Mouse (Mus musculus): ENCODE measurements at regions not wholly inside any gene's neighbourhood (a gene's known extent, or its start where the extent isn't known, plus 50 kb on each side); places are given as distances from the start of the nearest gene placed in this dataset.

- Histone ChIP-seq H3K4me2 (ENCODE audit: low read length) (no peak overlapping the region), H3K27me3 (ENCODE audit: control insufficient read depth, insufficient read depth, low read length) (no peaks in the 10 kb centered on the region), H3K9me3 (ENCODE audit: control insufficient read depth, low read length) (no peaks in the 10 kb centered on the region), H3K9ac (replicated peaks; ENCODE audit: low read length) (no peak overlapping the region), H3K4me1 (ENCODE audit: control insufficient read depth, insufficient read depth, low read length) (0 out of 2 replicates have a peak, but pooled peaks cover 2% of the 10 kb centered on the region), H3K27ac (replicated peaks; ENCODE audit: low read depth, low read length) (no peak overlapping the region), H3K4me3 (replicated peaks; ENCODE audit: low read depth, low read length) (no peak overlapping the region), H3K36me3 (ENCODE audit: control insufficient read depth, insufficient read depth, low read length) (no peaks in the 10 kb centered on the region)
- DNase-seq (no peak), ATAC-seq (ENCODE audit: low FRiP score, low TSS enrichment) (no peak)
- WGBS = 87% methylated on average over 5 of the region's 5 CpGs
These were observed 515.9 kb downstream of the Tns3 start for GRCm38 (mm10) chr11:8148485-8148825.

- Histone ChIP-seq H3K9me3 (ENCODE audit: control insufficient read depth, low read length) (no peaks in the 10 kb centered on the region), H3K27me3 (ENCODE audit: control insufficient read depth, insufficient read depth, low read length) (no peaks in the 10 kb centered on the region), H3K36me3 (ENCODE audit: control insufficient read depth, insufficient read depth, low read length) (no peaks in the 10 kb centered on the region), H3K4me2 (ENCODE audit: low read length) (peak overlapping the region; percentile 21), H3K27ac (replicated peaks; ENCODE audit: low read depth, low read length) (no peak overlapping the region), H3K4me1 (ENCODE audit: control insufficient read depth, insufficient read depth, low read length) (0 out of 2 replicates have a peak, but pooled peaks cover 2% of the 10 kb centered on the region), H3K4me3 (replicated peaks; ENCODE audit: low read depth, low read length) (no peak overlapping the region), H3K9ac (replicated peaks; ENCODE audit: low read length) (no peak overlapping the region)
- ATAC-seq (ENCODE audit: low FRiP score, low TSS enrichment) (no peak; the same call in 1 of the 2 replicates), DNase-seq (peak; percentile 45)
- 6% methylated on average over 6 of the region's 6 CpGs for WGBS
These were observed 516.4 kb downstream of the Tns3 start for GRCm38 (mm10) chr11:8147790-8148484.

- Histone ChIP-seq H3K4me3 (replicated peaks; ENCODE audit: low read depth, low read length) (no peak overlapping the region), H3K27ac (replicated peaks; ENCODE audit: low read depth, low read length) (no peak overlapping the region), H3K9ac (replicated peaks; ENCODE audit: low read length) (no peak overlapping the region), H3K4me2 (ENCODE audit: low read length) (no peak overlapping the region), H3K9me3 (ENCODE audit: control insufficient read depth, low read length) (no peaks in the 10 kb centered on the region), H3K27me3 (ENCODE audit: control insufficient read depth, insufficient read depth, low read length) (no peaks in the 10 kb centered on the region), H3K4me1 (ENCODE audit: control insufficient read depth, insufficient read depth, low read length) (no peaks in the 10 kb centered on the region), H3K36me3 (ENCODE audit: control insufficient read depth, insufficient read depth, low read length) (no peaks in the 10 kb centered on the region)
- peak; percentile 46 for DNase-seq
- no peak for ATAC-seq (ENCODE audit: low FRiP score, low TSS enrichment)
- 42% methylated on average over 4 of the region's 4 CpGs for WGBS
These were observed 527.0 kb downstream of the Tns3 start for GRCm38 (mm10) chr11:8137366-8137765.

- Histone ChIP-seq H3K4me3 (replicated peaks; ENCODE audit: low read depth, low read length) (no peak overlapping the region), H3K36me3 (ENCODE audit: control insufficient read depth, insufficient read depth, low read length) (no peaks in the 10 kb centered on the region), H3K27ac (replicated peaks; ENCODE audit: low read depth, low read length) (no peak overlapping the region), H3K9me3 (ENCODE audit: control insufficient read depth, low read length) (no peaks in the 10 kb centered on the region), H3K27me3 (ENCODE audit: control insufficient read depth, insufficient read depth, low read length) (no peaks in the 10 kb centered on the region), H3K9ac (replicated peaks; ENCODE audit: low read length) (no peak overlapping the region), H3K4me2 (ENCODE audit: low read length) (no peak overlapping the region), H3K4me1 (ENCODE audit: control insufficient read depth, insufficient read depth, low read length) (no peaks in the 10 kb centered on the region)
- ATAC-seq (ENCODE audit: low FRiP score, low TSS enrichment) (no peak), DNase-seq (no peak)
- 79% methylated on average over 4 of the region's 4 CpGs for WGBS
These were observed 527.7 kb downstream of the Tns3 start for GRCm38 (mm10) chr11:8136666-8137065.

- H3K27me3 ChIP-seq (ENCODE audit: control insufficient read depth, insufficient read depth, low read length) = no peaks in the 10 kb centered on the region
- no peak overlapping the region for H3K4me3 ChIP-seq (replicated peaks; ENCODE audit: low read depth, low read length)
- no peaks in the 10 kb centered on the region for H3K9me3 ChIP-seq (ENCODE audit: control insufficient read depth, low read length)
- no peaks in the 10 kb centered on the region for H3K36me3 ChIP-seq (ENCODE audit: control insufficient read depth, insufficient read depth, low read length)
- ATAC-seq (ENCODE audit: low FRiP score, low TSS enrichment) (no peak), DNase-seq (no peak)
- H3K9ac ChIP-seq (replicated peaks; ENCODE audit: low read length) = no peak overlapping the region
- H3K4me2 ChIP-seq (ENCODE audit: low read length) = no peak overlapping the region
- 91% methylated on average over 2 of the region's 2 CpGs for WGBS
- no peak overlapping the region for H3K27ac ChIP-seq (replicated peaks; ENCODE audit: low read depth, low read length)
- H3K4me1 ChIP-seq (ENCODE audit: control insufficient read depth, insufficient read depth, low read length) = no peaks in the 10 kb centered on the region
These were observed 555.0 kb downstream of the Tns3 start for GRCm38 (mm10) chr11:8109286-8109685.

- Histone ChIP-seq H3K4me3 (replicated peaks; ENCODE audit: low read depth, low read length) (no peak overlapping the region), H3K9me3 (ENCODE audit: control insufficient read depth, low read length) (no peaks in the 10 kb centered on the region), H3K27ac (replicated peaks; ENCODE audit: low read depth, low read length) (no peak overlapping the region), H3K27me3 (ENCODE audit: control insufficient read depth, insufficient read depth, low read length) (no peaks in the 10 kb centered on the region), H3K9ac (replicated peaks; ENCODE audit: low read length) (no peak overlapping the region), H3K4me1 (ENCODE audit: control insufficient read depth, insufficient read depth, low read length) (no peaks in the 10 kb centered on the region), H3K36me3 (ENCODE audit: control insufficient read depth, insufficient read depth, low read length) (no peaks in the 10 kb centered on the region), H3K4me2 (ENCODE audit: low read length) (no peak overlapping the region)
- WGBS = 79% methylated on average over 7 of the region's 7 CpGs
- DNase-seq = no peak
- no peak for ATAC-seq (ENCODE audit: low FRiP score, low TSS enrichment)
These were observed 563.2 kb downstream of the Tns3 start for GRCm38 (mm10) chr11:8101091-8101490.

GRCm38 (mm10) chr11:8084328-8084727 is 580.0 kb downstream of the Tns3 start:
- no peak for DNase-seq
- H3K27me3 ChIP-seq (ENCODE audit: control insufficient read depth, insufficient read depth, low read length) = no peaks in the 10 kb centered on the region
- no peak overlapping the region for H3K9ac ChIP-seq (replicated peaks; ENCODE audit: low read length)
- no peak overlapping the region for H3K4me3 ChIP-seq (replicated peaks; ENCODE audit: low read depth, low read length)
- H3K36me3 ChIP-seq (ENCODE audit: control insufficient read depth, insufficient read depth, low read length) = no peaks in the 10 kb centered on the region
- H3K4me1 ChIP-seq (ENCODE audit: control insufficient read depth, insufficient read depth, low read length) = no peaks in the 10 kb centered on the region
- ATAC-seq (ENCODE audit: low FRiP score, low TSS enrichment) = no peak
- no peak overlapping the region for H3K4me2 ChIP-seq (ENCODE audit: low read length)
- H3K9me3 ChIP-seq (ENCODE audit: control insufficient read depth, low read length) = no peaks in the 10 kb centered on the region
- no peak overlapping the region for H3K27ac ChIP-seq (replicated peaks; ENCODE audit: low read depth, low read length)
- WGBS = 88% methylated on average over 2 of the region's 2 CpGs

- no peak for DNase-seq
- H3K27me3 ChIP-seq (ENCODE audit: control insufficient read depth, insufficient read depth, low read length) = no peaks in the 10 kb centered on the region
- H3K4me1 ChIP-seq (ENCODE audit: control insufficient read depth, insufficient read depth, low read length) = no peaks in the 10 kb centered on the region
- no peaks in the 10 kb centered on the region for H3K36me3 ChIP-seq (ENCODE audit: control insufficient read depth, insufficient read depth, low read length)
- no peak overlapping the region for H3K27ac ChIP-seq (replicated peaks; ENCODE audit: low read depth, low read length)
- no peak overlapping the region for H3K9ac ChIP-seq (replicated peaks; ENCODE audit: low read length)
- no peak overlapping the region for H3K4me2 ChIP-seq (ENCODE audit: low read length)
- H3K4me3 ChIP-seq (replicated peaks; ENCODE audit: low read depth, low read length) = no peak overlapping the region
- ATAC-seq (ENCODE audit: low FRiP score, low TSS enrichment) = no peak
- H3K9me3 ChIP-seq (ENCODE audit: control insufficient read depth, low read length) = no peaks in the 10 kb centered on the region
- whole genome bisulfite sequencing = 81% methylated on average over 4 of the region's 6 CpGs
These were observed 581.5 kb downstream of the Tns3 start for GRCm38 (mm10) chr11:8082811-8083210.

GRCm38 (mm10) chr11:8073321-8073720 is 591.0 kb downstream of the Tns3 start:
- no peak overlapping the region for H3K4me3 ChIP-seq (replicated peaks; ENCODE audit: low read depth, low read length)
- DNase-seq (no peak), ATAC-seq (ENCODE audit: low FRiP score, low TSS enrichment) (no peak)
- no peaks in the 10 kb centered on the region for H3K36me3 ChIP-seq (ENCODE audit: control insufficient read depth, insufficient read depth, low read length)
- H3K4me2 ChIP-seq (ENCODE audit: low read length) = no peak overlapping the region
- no peaks in the 10 kb centered on the region for H3K4me1 ChIP-seq (ENCODE audit: control insufficient read depth, insufficient read depth, low read length)
- H3K27ac ChIP-seq (replicated peaks; ENCODE audit: low read depth, low read length) = no peak overlapping the region
- WGBS = 88% methylated on average over 1 of the region's 1 CpGs
- H3K9me3 ChIP-seq (ENCODE audit: control insufficient read depth, low read length) = no peaks in the 10 kb centered on the region
- no peak overlapping the region for H3K9ac ChIP-seq (replicated peaks; ENCODE audit: low read length)
- no peaks in the 10 kb centered on the region for H3K27me3 ChIP-seq (ENCODE audit: control insufficient read depth, insufficient read depth, low read length)
